24 mouse cellular contexts compared by ENCODE assay signal in the genomic region with DNA sequence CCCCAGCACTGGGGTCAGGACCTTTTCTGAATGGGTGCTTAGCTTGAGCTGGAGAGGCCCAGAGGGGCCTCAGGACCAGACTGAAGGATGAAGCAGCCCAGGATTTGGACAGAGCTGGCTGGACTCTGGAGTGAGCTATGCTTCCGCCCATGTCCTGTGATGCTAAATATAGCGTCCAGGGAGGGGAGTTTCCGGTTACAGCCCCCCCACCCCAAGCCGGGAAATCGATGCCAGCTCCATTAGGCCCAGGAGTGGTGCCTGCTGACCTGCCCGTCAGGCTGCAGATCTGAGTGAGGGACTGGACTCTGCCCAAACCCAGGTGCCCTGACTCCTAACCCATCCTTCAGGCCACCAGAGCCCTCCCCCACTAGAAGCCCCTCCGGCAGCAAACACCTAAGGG. TPM values are rescaled to one million over a fixed set of nuclear protein-coding genes. Genes with fewer than 3 reads are reported as not detected.
A peak's percentile ranks its signal among the peaks of the same experiment; 100 is the strongest.
DNase-seq lines count a peak whose midpoint lies in the region; ATAC-seq and TF ChIP-seq lines count a peak whose summit lies in the region.
"Had no signal": no experiment of that assay in that cellular context is flagged by ENCODE, and none has a peak within 500 bp of the region (broad histone marks: within the 10 kb centered on the region; RNA-seq: fewer than 3 reads in every experiment).

No protein-coding gene starts in this region.

- no peaks in the 10 kb centered on the region for H3K9me3 ChIP-seq in embryonic facial prominence, embryonic 13.5 days
- no peaks in the 10 kb centered on the region for H3K9me3 ChIP-seq in embryonic facial prominence, embryonic 10.5 days
- no peaks in the 10 kb centered on the region for H3K9me3 ChIP-seq in heart, embryonic 12.5 days (replicated peaks)
- H3K9me3 ChIP-seq in lung, embryonic 14.5 days (ENCODE audit: low read depth, low read length): no peaks in the 10 kb centered on the region
- H3K9me3 ChIP-seq: intestine, embryonic 15.5 days; limb, embryonic 10.5 days; liver, embryonic 15.5 days had no signal

- H3K27ac ChIP-seq in embryonic facial prominence, embryonic 13.5 days: no peak overlapping the region
- H3K27ac ChIP-seq in embryonic facial prominence, embryonic 10.5 days (replicated peaks): no peak overlapping the region
- H3K27ac ChIP-seq in heart, embryonic 12.5 days (ENCODE audit: poor library complexity, severe bottlenecking): no peak overlapping the region
- H3K27ac ChIP-seq in lung, embryonic 14.5 days (ENCODE audit: low read depth): no peak overlapping the region
- H3K27ac ChIP-seq: heart, adult 2 months; intestine, embryonic 15.5 days; limb, embryonic 10.5 days; liver, embryonic 15.5 days; macrophage had no signal

- H3K4me2 ChIP-seq in embryonic facial prominence, embryonic 13.5 days: no peak overlapping the region
- H3K4me2 ChIP-seq in heart, embryonic 12.5 days: peak overlapping the region; percentile 11; the same call in 1 of the 2 replicates
- H3K4me2 ChIP-seq in lung, embryonic 14.5 days: no peak overlapping the region
- H3K4me2 ChIP-seq: intestine, embryonic 15.5 days; liver, embryonic 15.5 days had no signal

- TF ChIP-seq CTCF in lung, embryonic 14.5 days (IDR thresholded peaks at IDR 0.05; ENCODE audit: low read depth): no peak

- peaks cover 51% of the 10 kb centered on the region for H3K27me3 ChIP-seq in embryonic facial prominence, embryonic 13.5 days
- H3K27me3 ChIP-seq in embryonic facial prominence, embryonic 10.5 days (replicated peaks; ENCODE audit: low read depth, poor library complexity, severe bottlenecking): peaks cover 48% of the 10 kb centered on the region
- peaks cover 47% of the 10 kb centered on the region for H3K27me3 ChIP-seq in heart, embryonic 12.5 days (replicated peaks)
- H3K27me3 ChIP-seq in lung, embryonic 14.5 days (ENCODE audit: insufficient read depth, low read length): peaks cover 38% of the 10 kb centered on the region

- H3K36me3 ChIP-seq in embryonic facial prominence, embryonic 13.5 days: no peaks in the 10 kb centered on the region; the same call in 1 of the 2 replicates
- H3K36me3 ChIP-seq in embryonic facial prominence, embryonic 10.5 days (replicated peaks): no peaks in the 10 kb centered on the region
- no peaks in the 10 kb centered on the region for H3K36me3 ChIP-seq in heart, embryonic 12.5 days
- H3K36me3 ChIP-seq in lung, embryonic 14.5 days (ENCODE audit: insufficient read depth): no peaks in the 10 kb centered on the region
- H3K36me3 ChIP-seq: intestine, embryonic 15.5 days; limb, embryonic 10.5 days; liver, embryonic 15.5 days had no signal

- no peak overlapping the region for H3K4me3 ChIP-seq in embryonic facial prominence, embryonic 13.5 days
- H3K4me3 ChIP-seq in embryonic facial prominence, embryonic 10.5 days: no peak overlapping the region
- no peak overlapping the region for H3K4me3 ChIP-seq in heart, embryonic 12.5 days
- no peak overlapping the region for H3K4me3 ChIP-seq in lung, embryonic 14.5 days (ENCODE audit: low read depth, low read length)
- H3K4me3 ChIP-seq: heart, adult 2 months; intestine, embryonic 15.5 days; limb, embryonic 10.5 days; liver, embryonic 15.5 days had no signal

- peaks cover 27% of the 10 kb centered on the region for H3K4me1 ChIP-seq in embryonic facial prominence, embryonic 13.5 days
- H3K4me1 ChIP-seq in embryonic facial prominence, embryonic 10.5 days: peaks cover 45% of the 10 kb centered on the region
- H3K4me1 ChIP-seq in heart, embryonic 12.5 days (replicated peaks): peaks cover 36% of the 10 kb centered on the region
- no peaks in the 10 kb centered on the region for H3K4me1 ChIP-seq in lung, embryonic 14.5 days (ENCODE audit: insufficient read depth)

- no peak for DNase-seq in embryonic facial prominence, embryonic 10.5 days (ENCODE audit: low spot score)
- DNase-seq in heart, postnatal 4 days: no peak
- DNase-seq in lung, embryonic 14.5 days: peak; percentile 31
- no peak for DNase-seq in lung, postnatal 4 days
- DNase-seq in gastrocnemius, postnatal 25 days: peak; percentile 76
- DNase-seq in testis, postnatal 14 days (ENCODE audit: low spot score): no peak
- DNase-seq: adrenal gland, postnatal 14 days; cerebellum, adult 2 months; cerebellum, postnatal 36 days; embryo, embryonic 11 days; heart, adult 2 months; heart, postnatal 36 days; kidney, adult 9 months; layer of hippocampus, adult 9-11 months; liver; thymus, postnatal 14 days had no signal

- 24% methylated on average over 7 of the region's 7 CpGs for WGBS in embryonic facial prominence, embryonic 13.5 days
- WGBS in embryonic facial prominence, embryonic 10.5 days: 39% methylated on average over 7 of the region's 7 CpGs
- 25% methylated on average over 7 of the region's 7 CpGs for WGBS in heart, embryonic 12.5 days
- WGBS in lung, embryonic 14.5 days: 30% methylated on average over 7 of the region's 7 CpGs

- no peak for ATAC-seq in embryonic facial prominence, embryonic 13.5 days (ENCODE audit: insufficient number of reproducible peaks, insufficient read depth, low FRiP score, low TSS enrichment, low read depth)
- ATAC-seq in heart, embryonic 12.5 days (ENCODE audit: insufficient number of reproducible peaks, low FRiP score): no peak
- no peak for ATAC-seq in lung, embryonic 14.5 days (ENCODE audit: insufficient read depth)
- ATAC-seq: forebrain, embryonic 16.5 days; hindbrain, embryonic 16.5 days; intestine, embryonic 15.5 days had no signal

- H3K9ac ChIP-seq in embryonic facial prominence, embryonic 13.5 days: peak overlapping the region; percentile 46; the same call in 1 of the 2 replicates
- H3K9ac ChIP-seq in heart, embryonic 12.5 days: peak overlapping the region; percentile 35; the same call in 1 of the 2 replicates
- H3K9ac ChIP-seq in lung, embryonic 14.5 days: no peak overlapping the region
- H3K9ac ChIP-seq: intestine, embryonic 15.5 days; liver, embryonic 15.5 days had no signal

RNA-seq across cellular contexts. Expression of a gene that starts 3.1 kb away (rescaled TPM):
- 7.4 and 11.5 TPM in 2 replicates for polyA plus RNA-seq in embryonic facial prominence, embryonic 13.5 days (2015; fragmentation: Nextera tagmentation; extraction: Ambion mirVana)
- polyA plus RNA-seq in embryonic facial prominence, embryonic 10.5 days (2016; fragmentation: Nextera tagmentation; extraction: Ambion mirVana): 4.8 and 5.3 TPM in 2 replicates
- polyA plus RNA-seq in heart, embryonic 12.5 days (2016; fragmentation: Nextera tagmentation; extraction: Ambion mirVana): 2.6 TPM in 2 replicates
- 10 to 100 TPM; 29.1 to 29.2 TPM for total RNA-seq in heart, postnatal 4 days (2021)
- 6.3 and 8.0 TPM in 2 replicates for polyA plus RNA-seq in lung, embryonic 14.5 days (2014; fragmentation: Nextera tagmentation; extraction: Ambion mirVana)
- 10 to 100 TPM; 20.4 to 21.8 TPM for total RNA-seq in gastrocnemius, postnatal 25 days (2021)

RNA-seq across cellular contexts. Expression of a gene that starts 9.3 kb away (rescaled TPM):
- 83.4 and 103 TPM in 2 replicates for polyA plus RNA-seq in embryonic facial prominence, embryonic 13.5 days (2015; fragmentation: Nextera tagmentation; extraction: Ambion mirVana)
- 78.1 and 83.8 TPM in 2 replicates for polyA plus RNA-seq in embryonic facial prominence, embryonic 10.5 days (2016; fragmentation: Nextera tagmentation; extraction: Ambion mirVana)
- 38.3 and 41.7 TPM in 2 replicates for polyA plus RNA-seq in heart, embryonic 12.5 days (2016; fragmentation: Nextera tagmentation; extraction: Ambion mirVana)
- 10 to 100 TPM; 10.3 to 15.7 TPM for total RNA-seq in heart, postnatal 4 days (2021)
- polyA plus RNA-seq in lung, embryonic 14.5 days (2014; fragmentation: Nextera tagmentation; extraction: Ambion mirVana): 107 and 116 TPM in 2 replicates
- total RNA-seq in gastrocnemius, postnatal 25 days (2021): 1 to 10 TPM; 8.7 to 9.1 TPM

RNA-seq across cellular contexts. Expression of a gene that starts 43.6 kb away (rescaled TPM):
- 29.3 and 29.5 TPM in 2 replicates for polyA plus RNA-seq in embryonic facial prominence, embryonic 13.5 days (2015; fragmentation: Nextera tagmentation; extraction: Ambion mirVana)
- 22.3 and 23.0 TPM in 2 replicates for polyA plus RNA-seq in embryonic facial prominence, embryonic 10.5 days (2016; fragmentation: Nextera tagmentation; extraction: Ambion mirVana)
- 22.4 and 23.0 TPM in 2 replicates for polyA plus RNA-seq in heart, embryonic 12.5 days (2016; fragmentation: Nextera tagmentation; extraction: Ambion mirVana)
- total RNA-seq in heart, postnatal 4 days (2021): 10 to 100 TPM; 26.0 to 28.1 TPM
- 26.4 and 26.7 TPM in 2 replicates for polyA plus RNA-seq in lung, embryonic 14.5 days (2014; fragmentation: Nextera tagmentation; extraction: Ambion mirVana)
- total RNA-seq in gastrocnemius, postnatal 25 days (2021): 10 to 100 TPM; 12.6 to 13.1 TPM

Comparison
In these comparisons a context has a peak if more than half of its experiments do, and no peak if none do; other contexts are left out.
1. DNase-seq: peak in lung, embryonic 14.5 days (single experiment) and gastrocnemius, postnatal 25 days (single experiment); none in embryonic facial prominence, embryonic 10.5 days (single experiment), heart, postnatal 4 days (single experiment), lung, postnatal 4 days (0 of 2) and testis, postnatal 14 days (single experiment).